Mouse (Mus musculus) limb, embryonic 12.5 days (tissue): ENCODE data around the gene Chp1. TPM values are rescaled to one million over a fixed set of nuclear protein-coding genes. Genes with fewer than 3 reads are reported as not detected.

Experiments used
- ATAC-seq: fragments of 200-750 bp; cut with Nextera tagmentation; 2 replicates; pipeline ENCODE4 v1.8.0; 2017; ENCODE audit warnings: low read depth, moderate TSS enrichment; ENCODE audit not compliant: insufficient number of reproducible peaks, insufficient read depth, low FRiP score, low TSS enrichment
- H3K27ac ChIP-seq: fragments of 300-500 bp; sonication (generic); 2 replicates; pipeline ENCODE4 v1.5.1; 2016; ENCODE audit warnings: mild to moderate bottlenecking, moderate library complexity
- H3K27me3 ChIP-seq: fragments of 300-500 bp; sonication (generic); 2 replicates; pipeline ENCODE4 v1.6.1; 2016; ENCODE audit warnings: mild to moderate bottlenecking, moderate library complexity
- H3K36me3 ChIP-seq: fragments of 300-500 bp; sonication (generic); 2 replicates; pipeline ENCODE4 v1.6.1; 2016; ENCODE audit warnings: mild to moderate bottlenecking, moderate library complexity
- H3K4me1 ChIP-seq: fragments of 300-500 bp; sonication (generic); replicated peaks from 2 replicates; pipeline ENCODE4 v1.6.1; 2016
- H3K4me2 ChIP-seq: fragments of 300-500 bp; sonication (generic); 2 replicates; pipeline ENCODE4 v1.6.1; 2016; ENCODE audit warnings: mild to moderate bottlenecking, moderate library complexity
- H3K4me3 ChIP-seq: fragments of 300-500 bp; sonication (generic); replicated peaks from 2 replicates; pipeline ENCODE4 v1.5.1; 2016; ENCODE audit warnings: mild to moderate bottlenecking
- H3K9ac ChIP-seq: fragments of 300-500 bp; sonication (generic); replicated peaks from 2 replicates; pipeline ENCODE4 v1.6.1; 2016; ENCODE audit warnings: mild to moderate bottlenecking, moderate library complexity
- H3K9me3 ChIP-seq: fragments of 300-500 bp; sonication (generic); 2 replicates; pipeline ENCODE4 v1.6.1; 2016; ENCODE audit warnings: mild to moderate bottlenecking, moderate library complexity
- WGBS: fragments of 180-500 bp; shearing (Covaris S2); methylation state at CpG from one replicate; pipeline ENCODE4 v1.1.7; 2016; 5-methylcytosine and 5-hydroxymethylcytosine counted together
- polyA plus RNA-seq: library from polyadenylated mRNA; unstranded; fragments of >200 nt; fragmentation: Nextera tagmentation; extraction: Ambion mirVana; gene quantifications from 2 replicates; pipeline ENCODE4 v1.2.1, GENCODE M21; 2016

Chp1 gene
- polyA plus RNA-seq, 1 experiment from 2014 or later = 58.5 TPM

DNA sequence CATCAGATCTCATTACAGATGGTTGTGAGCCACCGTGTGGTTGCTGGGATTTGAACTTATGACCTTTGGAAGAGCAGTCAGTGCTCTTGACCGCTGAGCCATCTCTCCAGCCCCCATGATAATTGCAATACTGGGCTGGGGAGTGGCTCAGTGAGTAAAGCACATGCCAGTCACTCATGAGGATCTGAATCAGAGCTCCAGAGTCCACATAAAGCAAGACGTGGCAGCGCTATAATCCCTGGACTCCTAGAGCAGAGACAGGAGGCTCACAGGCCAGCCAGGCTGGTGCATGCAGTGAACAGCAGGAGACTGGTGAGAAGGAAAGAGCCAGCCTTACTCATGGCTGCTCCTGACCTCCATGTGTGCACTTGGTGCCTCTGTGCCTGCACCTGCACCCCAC is 22.1 kb upstream of the Chp1 start:
- ATAC-seq = no peak
- Histone ChIP-seq H3K4me1 (no peaks in the 10 kb centered on the region), H3K9me3 (no peaks in the 10 kb centered on the region), H3K4me3 (no peak overlapping the region), H3K9ac (no peak overlapping the region), H3K27ac (no peak overlapping the region), H3K36me3 (no peaks in the 10 kb centered on the region), H3K27me3 (no peaks in the 10 kb centered on the region), H3K4me2 (no peak overlapping the region)
- 50% methylated on average over 4 of the region's 4 CpGs for WGBS

DNA sequence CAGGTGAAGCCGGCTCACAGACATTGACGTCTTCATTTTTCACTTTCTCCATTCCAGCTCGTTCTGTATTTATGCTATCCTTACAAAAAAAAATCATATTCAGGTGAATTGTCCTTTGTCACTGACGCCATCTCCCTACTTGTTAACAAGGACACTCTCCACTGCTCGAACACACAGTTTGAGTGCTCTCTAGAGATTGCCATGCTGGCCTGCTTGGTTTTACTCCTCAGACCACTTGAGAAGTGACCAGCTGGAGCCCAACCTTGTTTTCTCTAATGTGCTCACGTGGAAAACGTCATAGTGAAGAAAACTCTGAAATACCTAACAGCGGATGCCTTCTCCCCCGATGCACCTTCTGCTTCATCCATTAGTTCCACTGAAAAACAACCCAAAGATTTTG is 8.7 kb upstream of the Chp1 start:
- Histone ChIP-seq H3K4me3 (no peak overlapping the region), H3K27ac (no peak overlapping the region), H3K36me3 (no peaks in the 10 kb centered on the region), H3K9ac (no peak overlapping the region), H3K27me3 (no peaks in the 10 kb centered on the region), H3K4me1 (no peaks in the 10 kb centered on the region), H3K9me3 (no peaks in the 10 kb centered on the region), H3K4me2 (no peak overlapping the region)
- no peak for ATAC-seq
- 78% methylated on average over 9 of the region's 9 CpGs for WGBS

DNA sequence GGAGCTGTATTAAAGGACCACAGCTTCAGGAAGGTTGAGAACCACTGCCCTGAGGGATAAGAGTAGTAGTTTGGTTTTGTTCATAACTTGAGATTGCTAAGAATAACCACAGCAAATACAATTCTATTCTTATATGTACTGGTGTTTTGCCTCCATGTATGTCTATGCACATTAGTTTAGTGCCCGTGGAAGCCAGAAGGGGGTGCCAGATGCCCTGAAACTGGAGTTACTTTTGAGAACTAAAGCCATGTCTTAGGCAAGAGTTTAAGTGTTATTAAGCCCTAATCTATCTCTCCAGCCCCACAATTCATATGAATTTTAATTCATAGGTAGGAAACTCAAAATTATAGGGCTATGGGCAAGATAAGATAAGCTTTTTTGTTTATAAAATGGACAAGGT is 5.4 kb upstream of the Chp1 start:
- Histone ChIP-seq H3K36me3 (no peaks in the 10 kb centered on the region), H3K4me2 (no peak overlapping the region), H3K4me3 (no peak overlapping the region), H3K4me1 (peaks cover 4% of the 10 kb centered on the region; the same call in 1 of the 2 replicates), H3K9me3 (no peaks in the 10 kb centered on the region), H3K27ac (no peak overlapping the region), H3K9ac (no peak overlapping the region), H3K27me3 (no peaks in the 10 kb centered on the region)
- no peak for ATAC-seq
- 24% methylated on average over 1 of the region's 1 CpGs for WGBS

DNA sequence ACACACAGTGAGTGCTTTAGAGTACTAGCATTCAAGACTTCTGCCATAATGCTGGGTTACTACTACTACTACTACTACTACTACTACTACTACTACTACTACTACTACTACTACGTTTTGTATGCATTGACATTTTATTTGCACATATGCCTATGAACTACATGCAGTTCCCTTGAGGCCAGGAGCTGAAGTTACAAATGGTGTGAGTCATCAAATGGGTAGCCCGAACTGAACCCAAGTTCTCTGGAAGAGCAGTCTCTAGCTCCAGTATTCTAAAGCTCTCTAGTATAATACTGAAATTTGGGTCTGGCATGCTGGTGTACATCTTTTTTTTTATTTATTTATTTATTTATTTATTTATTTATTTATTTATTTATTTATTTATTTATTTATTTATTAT is 3.8 kb upstream of the Chp1 start:
- Histone ChIP-seq H3K9ac (no peak overlapping the region), H3K27ac (no peak overlapping the region), H3K9me3 (no peaks in the 10 kb centered on the region), H3K4me3 (no peak overlapping the region), H3K36me3 (no peaks in the 10 kb centered on the region), H3K27me3 (no peaks in the 10 kb centered on the region), H3K4me2 (no peak overlapping the region), H3K4me1 (peaks cover 9% of the 10 kb centered on the region)
- no peak for ATAC-seq
- WGBS = 75% methylated on average over 2 of the region's 2 CpGs

DNA sequence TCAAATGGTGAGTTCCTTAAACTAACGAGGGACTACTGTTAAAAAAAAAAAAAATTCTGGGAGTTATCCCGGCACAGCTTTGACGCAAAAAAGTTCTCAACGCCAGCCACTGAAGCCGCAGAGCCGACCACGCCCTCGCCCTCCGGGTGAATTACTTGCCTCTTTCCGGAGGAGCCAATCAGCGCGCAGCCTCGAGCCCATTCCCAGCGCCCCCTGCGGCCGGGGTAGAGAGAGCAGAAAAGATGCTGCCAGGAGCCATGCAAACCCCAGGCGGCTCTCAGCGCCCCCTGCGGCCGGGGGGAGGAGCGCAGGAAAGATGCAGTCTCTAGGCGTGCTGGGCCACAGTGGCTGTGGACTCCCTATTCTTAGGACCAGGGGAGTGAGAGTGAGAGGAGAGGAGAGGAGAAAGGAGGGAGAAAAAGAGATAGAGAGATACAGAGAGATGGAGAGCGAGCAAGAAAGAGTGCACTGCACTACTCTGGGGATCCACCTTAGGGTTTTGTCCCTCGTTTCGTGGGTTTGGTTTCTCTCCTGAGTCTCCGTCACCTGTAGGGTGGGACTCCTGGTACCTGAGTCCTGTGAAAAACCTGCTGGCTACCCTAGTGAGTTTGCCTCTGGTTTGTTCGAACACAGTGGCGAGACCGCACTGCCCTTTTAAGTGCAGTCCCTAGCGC is 512 bp upstream of the Chp1 start:
- 1% methylated on average over 30 of the region's 30 CpGs for WGBS
- peak overlapping the region; percentile 74 for H3K4me3 ChIP-seq

DNA sequence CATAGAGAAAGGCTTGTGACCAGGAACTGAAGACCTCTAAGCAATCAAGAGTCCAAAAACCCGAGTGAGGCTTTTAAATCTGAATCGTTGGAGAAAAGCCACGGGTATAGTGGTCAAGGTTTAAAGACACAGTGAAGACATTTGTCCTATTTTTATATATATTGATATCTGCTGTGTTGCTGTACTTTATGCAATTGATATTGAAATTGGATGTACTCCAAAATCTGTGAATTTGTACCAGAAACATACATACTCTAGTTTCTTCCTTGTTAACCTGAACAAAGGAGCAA is 819 bp downstream of the Chp1 start:
- no peak for ATAC-seq
- H3K9me3 ChIP-seq = no peaks in the 10 kb centered on the region
- no peaks in the 10 kb centered on the region for H3K27me3 ChIP-seq
- no peaks in the 10 kb centered on the region for H3K36me3 ChIP-seq
- H3K9ac ChIP-seq = peak overlapping the region; percentile 76; the same call in 1 of the 2 replicates
- no peak overlapping the region for H3K27ac ChIP-seq
- H3K4me2 ChIP-seq = peak overlapping the region; percentile 78
- peak overlapping the region; percentile 74 for H3K4me3 ChIP-seq
- peaks cover 13% of the 10 kb centered on the region for H3K4me1 ChIP-seq
- 8% methylated on average over 3 of the region's 3 CpGs for WGBS

More for the DNA sequence above, 512 bp upstream of the Chp1 start:
- ATAC-seq = peak; percentile 75; the same call in 1 of the 2 replicates
- H3K36me3 ChIP-seq = no peaks in the 10 kb centered on the region
- no peaks in the 10 kb centered on the region for H3K27me3 ChIP-seq
- H3K4me2 ChIP-seq = peak overlapping the region; percentile 78
- peak overlapping the region; percentile 76; the same call in 1 of the 2 replicates for H3K9ac ChIP-seq
- H3K27ac ChIP-seq = peak overlapping the region; percentile 83
- H3K4me1 ChIP-seq = peaks cover 13% of the 10 kb centered on the region
- H3K9me3 ChIP-seq = no peaks in the 10 kb centered on the region

DNA sequence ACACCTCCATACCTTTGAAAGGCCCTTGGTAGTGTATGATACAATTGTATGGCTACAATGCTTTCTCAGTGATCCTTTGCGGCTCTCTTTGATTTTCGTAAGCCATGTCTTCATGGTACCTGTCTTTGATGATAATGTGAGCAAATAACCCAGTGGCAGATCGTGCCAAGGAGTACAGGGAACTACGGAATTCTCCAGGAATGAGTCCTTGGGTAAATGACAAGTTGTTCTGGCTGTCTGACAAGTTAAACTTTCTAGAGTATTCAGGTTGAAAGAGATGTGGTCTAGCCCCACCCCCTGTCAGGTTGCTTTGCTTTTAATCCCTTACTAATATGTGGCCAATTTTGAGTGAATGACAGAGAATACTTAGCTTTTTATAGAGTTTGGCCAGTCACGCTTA is 1.2 kb downstream of the Chp1 start:
- Histone ChIP-seq H3K9ac (peak overlapping the region; percentile 76; the same call in 1 of the 2 replicates), H3K4me1 (peaks cover 13% of the 10 kb centered on the region), H3K4me3 (peak overlapping the region; percentile 74), H3K4me2 (peak overlapping the region; percentile 78), H3K27me3 (no peaks in the 10 kb centered on the region), H3K9me3 (no peaks in the 10 kb centered on the region), H3K36me3 (no peaks in the 10 kb centered on the region), H3K27ac (no peak overlapping the region)
- ATAC-seq = no peak
- WGBS = 74% methylated on average over 5 of the region's 5 CpGs

DNA sequence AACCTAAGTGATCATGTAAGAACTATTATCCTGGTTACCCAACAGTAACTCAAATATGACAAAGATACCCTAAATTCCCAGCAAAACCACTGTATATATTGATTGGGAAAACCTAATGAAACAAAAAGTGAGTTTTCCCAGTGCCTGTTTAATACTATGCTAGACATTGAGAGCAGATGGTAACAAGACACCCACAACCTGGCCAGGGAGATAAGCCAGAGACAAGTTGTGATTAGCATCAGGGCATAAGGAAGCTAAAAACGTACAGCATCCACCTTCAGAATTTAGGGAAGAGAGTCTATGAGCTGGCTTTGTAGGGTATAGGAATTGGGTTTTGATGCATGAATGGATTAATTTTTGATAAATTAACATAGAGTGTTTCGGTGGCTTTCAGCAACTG is 2.2 kb downstream of the Chp1 start:
- WGBS = 70% methylated on average over 2 of the region's 2 CpGs
- no peak for ATAC-seq

DNA sequence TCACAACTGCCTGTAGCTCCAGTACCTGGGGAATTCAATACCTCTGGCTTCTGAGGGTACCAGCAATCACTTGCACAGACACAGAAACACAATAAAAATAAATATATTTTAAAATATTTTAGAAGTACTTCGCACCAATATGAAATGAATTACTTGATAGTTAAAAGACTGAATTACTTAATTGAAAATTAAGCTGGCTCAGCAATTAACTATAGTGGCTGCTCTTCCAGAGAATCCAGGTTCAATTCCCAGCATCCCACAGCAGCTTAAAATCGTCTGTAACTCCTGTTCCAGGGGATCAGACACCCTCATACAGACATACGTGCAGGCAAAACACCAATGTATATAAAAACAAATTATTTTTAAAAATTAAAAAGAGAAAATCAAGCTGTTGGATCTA is 10.5 kb downstream of the Chp1 start:
- Histone ChIP-seq H3K9ac (no peak overlapping the region), H3K27me3 (no peaks in the 10 kb centered on the region), H3K4me3 (no peak overlapping the region), H3K4me1 (0 out of 2 replicates have a peak, but pooled peaks cover 8% of the 10 kb centered on the region), H3K4me2 (no peak overlapping the region), H3K27ac (no peak overlapping the region), H3K36me3 (peaks cover 5% of the 10 kb centered on the region; the same call in 1 of the 2 replicates), H3K9me3 (no peaks in the 10 kb centered on the region)
- ATAC-seq = no peak
- WGBS = 83% methylated on average over 3 of the region's 3 CpGs

More for the DNA sequence above, 2.2 kb downstream of the Chp1 start:
- Histone ChIP-seq H3K4me1 (peaks cover 13% of the 10 kb centered on the region), H3K36me3 (no peaks in the 10 kb centered on the region), H3K27ac (no peak overlapping the region), H3K4me3 (no peak overlapping the region), H3K4me2 (no peak overlapping the region), H3K27me3 (no peaks in the 10 kb centered on the region), H3K9me3 (no peaks in the 10 kb centered on the region), H3K9ac (no peak overlapping the region)

DNA sequence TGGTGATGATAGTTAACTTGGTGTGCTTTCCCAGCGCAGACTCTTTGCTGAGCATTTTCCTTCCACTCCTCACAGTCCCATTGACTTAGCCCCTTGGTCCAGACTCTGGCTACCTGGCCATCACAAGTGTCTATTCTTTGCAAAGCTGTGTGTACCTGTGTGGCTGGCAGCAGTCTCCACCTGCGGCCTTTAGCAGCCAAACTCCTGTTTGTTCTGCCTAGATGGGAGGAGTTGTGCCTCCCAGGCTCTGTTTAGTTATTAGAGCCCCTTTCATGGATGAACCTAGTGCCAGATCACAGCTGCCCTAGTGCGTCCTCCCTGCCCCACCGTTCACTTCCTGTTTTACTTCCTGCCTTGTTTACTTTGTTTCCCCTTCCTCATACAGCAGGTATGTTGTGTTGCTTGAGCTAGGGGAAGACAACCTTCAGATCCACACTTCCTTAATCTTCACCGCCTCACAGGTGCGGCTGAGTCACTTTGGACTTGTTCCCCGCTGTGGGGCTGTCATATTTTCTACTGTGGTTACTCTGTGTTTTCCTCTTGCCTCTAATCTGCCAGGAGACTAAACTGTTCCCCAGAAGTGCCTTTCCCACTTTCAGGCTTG is 11.3 kb downstream of the Chp1 start:
- peak overlapping the region; percentile 23; the same call in 1 of the 2 replicates for H3K27ac ChIP-seq
- no peak overlapping the region for H3K9ac ChIP-seq
- H3K36me3 ChIP-seq = peaks cover 11% of the 10 kb centered on the region; the same call in 1 of the 2 replicates
- no peaks in the 10 kb centered on the region for H3K27me3 ChIP-seq
- no peaks in the 10 kb centered on the region for H3K9me3 ChIP-seq
- ATAC-seq = no peak
- 67% methylated on average over 7 of the region's 7 CpGs for WGBS
- no peak overlapping the region for H3K4me3 ChIP-seq
- 0 out of 2 replicates have a peak, but pooled peaks cover 8% of the 10 kb centered on the region for H3K4me1 ChIP-seq
- H3K4me2 ChIP-seq = no peak overlapping the region

DNA sequence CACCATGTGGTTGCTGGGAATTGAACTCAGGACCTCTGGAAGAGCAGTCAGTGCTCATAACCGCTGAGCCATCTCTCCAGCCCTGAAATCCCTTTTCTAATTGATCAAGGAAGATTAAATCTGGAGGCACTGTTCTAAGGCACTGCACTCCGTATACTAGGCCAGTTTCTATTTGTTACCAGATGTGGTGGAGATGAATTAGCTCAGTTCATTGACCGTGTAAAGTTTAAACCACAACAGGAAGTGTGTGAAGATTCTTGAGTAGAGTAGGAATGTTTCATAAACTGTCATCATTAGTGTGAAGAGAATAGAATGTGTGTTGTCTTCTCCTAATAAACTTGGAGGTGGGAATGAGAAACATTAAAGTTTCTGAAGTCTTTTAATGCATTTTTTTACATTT is 14.3 kb downstream of the Chp1 start:
- H3K4me2 ChIP-seq = no peak overlapping the region
- peaks cover 11% of the 10 kb centered on the region; the same call in 1 of the 2 replicates for H3K36me3 ChIP-seq
- no peaks in the 10 kb centered on the region for H3K27me3 ChIP-seq
- H3K27ac ChIP-seq = no peak overlapping the region
- no peaks in the 10 kb centered on the region for H3K9me3 ChIP-seq
- no peak overlapping the region for H3K9ac ChIP-seq
- no peak overlapping the region for H3K4me3 ChIP-seq
- 90% methylated on average over 3 of the region's 3 CpGs for WGBS
- no peak for ATAC-seq
- H3K4me1 ChIP-seq = 0 out of 2 replicates have a peak, but pooled peaks cover 8% of the 10 kb centered on the region
